Mouse (Mus musculus) splenic B cell, adult 2 months (primary cell): Measurements from ENCODE around the gene Chst4.
A peak's percentile ranks its signal among the peaks of the same experiment; 100 is the strongest.

Experiments
- DNase-seq: peaks from one replicate; pipeline ENCODE4 v3.0.0-alpha.2; 2011; ENCODE audit warnings: low read depth, low spot score
- H3K27me3 ChIP-seq: 2 replicates; pipeline ENCODE4 v1.6.1; 2012; ENCODE audit warnings: mild to moderate bottlenecking, low read length, moderate library complexity, mixed read lengths; ENCODE audit not compliant: control insufficient read depth, poor library complexity, insufficient read depth, severe bottlenecking
- H3K36me3 ChIP-seq: 2 replicates; pipeline ENCODE4 v1.6.1; 2012; ENCODE audit warnings: mild to moderate bottlenecking, low read length, moderate library complexity, mixed read lengths; ENCODE audit not compliant: control insufficient read depth, poor library complexity, insufficient read depth, severe bottlenecking

Gene Chst4

DNA sequence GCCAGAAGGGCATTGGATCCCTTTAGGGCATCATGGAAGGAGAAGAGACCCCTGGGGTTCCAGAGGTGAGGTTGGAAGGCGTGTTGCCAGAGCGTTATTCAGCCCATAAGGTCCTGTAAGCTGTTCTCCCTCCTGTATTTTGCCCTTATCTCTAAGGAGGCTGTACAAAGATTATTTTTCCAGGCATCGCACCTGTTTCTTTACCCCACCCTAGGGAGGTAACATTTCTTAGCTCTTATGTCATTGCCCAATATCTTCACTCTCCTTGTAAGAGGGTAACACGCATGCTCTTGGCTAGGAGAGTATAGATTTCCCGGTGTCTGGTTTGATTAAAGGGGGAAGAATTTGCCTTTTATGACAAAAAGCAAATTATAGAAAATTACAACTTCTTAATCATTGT lies at the start of gene Chst4:
Gene Chst4 (minus strand): TSS at position 82 of the 400 bp plus-strand sequence.
- no peaks in the 10 kb centered on the region for H3K27me3 ChIP-seq
- DNase-seq, result no peak
- no peaks in the 10 kb centered on the region for H3K36me3 ChIP-seq

DNA sequence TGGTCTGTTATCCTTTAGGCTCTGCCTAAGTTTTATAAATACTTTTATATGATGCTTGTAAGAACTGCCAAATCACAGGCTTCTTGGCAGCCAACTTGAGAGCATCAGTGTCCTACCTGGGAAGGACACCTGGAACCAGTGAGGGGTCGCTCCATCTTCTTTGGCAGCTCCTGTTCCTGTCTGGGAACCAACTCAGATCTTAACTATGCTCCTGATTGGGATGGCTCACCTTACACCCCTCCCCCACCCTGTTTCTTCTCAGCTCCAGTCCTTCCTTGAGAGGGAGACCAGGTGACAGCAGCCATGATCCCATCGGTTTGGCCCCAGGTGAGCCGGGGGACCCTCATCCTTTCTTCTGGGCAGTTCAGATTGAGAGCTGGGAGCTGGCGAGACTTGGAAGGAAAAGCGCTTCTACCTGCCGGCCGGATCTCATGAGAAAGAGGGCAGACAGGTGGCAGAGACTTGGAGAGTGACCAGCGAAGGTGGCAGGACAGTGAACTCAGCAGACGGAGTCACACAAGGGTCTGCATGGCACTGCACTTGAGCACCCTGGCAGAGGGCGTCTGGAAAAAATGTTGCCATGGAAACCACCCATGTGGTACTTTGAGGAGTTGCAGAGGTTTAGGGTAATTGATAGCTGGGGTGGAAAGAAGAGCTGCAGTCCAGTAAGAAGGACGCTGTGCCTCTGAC lies 43.0 kb upstream of the Chst4 start:
- Histone ChIP-seq H3K36me3 (no peaks in the 10 kb centered on the region), H3K27me3 (no peaks in the 10 kb centered on the region)
- DNase-seq, result no peak

DNA sequence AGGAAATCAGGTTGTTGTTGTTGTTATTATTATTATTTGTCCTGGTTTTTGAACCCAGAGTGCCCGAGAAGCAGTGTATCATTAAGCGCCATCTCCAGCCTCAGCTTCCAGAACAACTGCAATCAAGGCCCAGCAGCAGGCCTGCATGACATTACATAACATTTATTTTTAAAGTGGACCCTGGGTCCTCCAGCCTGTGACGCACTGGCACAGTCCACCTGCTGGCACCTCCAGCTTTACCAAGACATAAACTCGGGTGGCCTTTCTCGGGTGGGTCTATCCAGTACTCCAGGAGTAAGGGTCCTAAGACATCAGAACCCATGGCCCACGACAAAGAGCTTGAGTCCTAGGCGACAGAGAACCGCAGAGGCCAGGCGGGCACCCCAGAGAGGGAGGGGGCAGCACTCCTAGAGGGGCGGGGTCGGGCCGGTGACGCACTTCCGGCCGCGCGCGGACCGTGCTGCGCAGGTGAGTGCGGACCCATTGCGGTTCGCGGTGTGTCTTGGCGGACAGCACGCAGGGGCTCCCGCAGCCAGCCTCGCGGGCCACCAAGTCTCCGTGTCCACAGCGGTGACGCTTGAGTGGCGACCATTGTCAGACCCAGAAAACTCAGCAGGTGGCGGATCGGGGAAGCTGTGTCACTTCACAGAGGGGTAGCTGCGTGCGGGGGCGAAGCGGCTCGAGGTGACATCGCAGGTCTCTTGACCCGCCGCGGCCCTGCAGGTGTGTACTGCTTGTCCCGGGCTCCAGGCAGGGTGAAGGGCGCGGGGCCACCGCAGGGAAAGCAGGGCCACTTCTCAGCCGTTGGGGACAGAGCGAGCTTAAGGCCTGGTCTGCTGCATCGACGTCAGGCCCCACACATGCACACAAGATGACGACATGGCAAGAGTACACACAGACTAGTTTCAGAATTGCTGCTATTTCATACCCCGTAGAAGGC lies 40.0 kb upstream of the Chst4 start, which contains the start of gene Zfp612:
Gene Zfp612 (plus strand): TSS at position 465 of the 940 bp plus-strand sequence.
- H3K27me3 ChIP-seq, result no peaks in the 10 kb centered on the region
- DNase-seq, result peak; percentile 57
- H3K36me3 ChIP-seq, result no peaks in the 10 kb centered on the region

DNA sequence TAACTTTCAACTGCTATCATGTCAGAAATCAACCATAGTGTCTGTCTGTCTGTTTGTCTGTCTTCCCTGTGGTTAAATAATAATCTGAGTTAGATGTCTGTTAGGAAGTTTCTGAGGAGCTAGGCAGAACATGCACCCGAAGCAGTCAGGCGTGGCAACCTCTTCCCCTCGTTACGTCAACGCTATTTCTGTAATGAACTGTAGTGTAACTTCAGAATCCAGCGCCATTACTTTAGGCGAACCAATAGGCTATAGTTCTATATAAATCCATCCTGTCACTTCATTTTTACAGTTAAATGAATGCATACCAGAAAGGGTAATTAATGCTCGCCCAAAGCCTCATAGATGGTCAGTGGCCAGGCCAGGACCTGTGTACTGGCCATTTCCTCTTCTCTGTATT lies 35.0 kb upstream of the Chst4 start:
- peak; percentile 20 for DNase-seq
- Histone ChIP-seq H3K36me3 (no peaks in the 10 kb centered on the region), H3K27me3 (no peaks in the 10 kb centered on the region)

DNA sequence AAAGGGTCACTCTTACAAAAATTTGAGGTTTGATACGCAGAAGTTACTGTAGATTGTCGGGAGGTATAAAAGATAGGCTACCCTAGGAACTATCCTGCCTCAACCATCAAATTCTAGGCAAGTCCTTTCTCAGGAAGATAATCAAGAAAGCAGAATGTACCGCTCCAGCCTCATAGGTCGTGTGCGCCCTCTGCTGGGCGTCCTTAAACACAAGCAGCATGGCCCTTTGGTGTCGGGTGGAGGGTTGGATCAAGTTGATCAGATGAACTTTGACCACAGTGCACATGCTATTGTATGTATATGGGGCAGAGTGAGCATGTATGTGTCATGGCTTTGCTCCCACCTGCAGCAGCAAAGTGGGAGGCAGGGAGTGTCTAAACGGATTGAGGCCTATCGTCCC lies 32.1 kb upstream of the Chst4 start:
- no peaks in the 10 kb centered on the region; the same call in 1 of the 2 replicates for H3K27me3 ChIP-seq
- H3K36me3 ChIP-seq, result no peaks in the 10 kb centered on the region
- peak; percentile 60 for DNase-seq

DNA sequence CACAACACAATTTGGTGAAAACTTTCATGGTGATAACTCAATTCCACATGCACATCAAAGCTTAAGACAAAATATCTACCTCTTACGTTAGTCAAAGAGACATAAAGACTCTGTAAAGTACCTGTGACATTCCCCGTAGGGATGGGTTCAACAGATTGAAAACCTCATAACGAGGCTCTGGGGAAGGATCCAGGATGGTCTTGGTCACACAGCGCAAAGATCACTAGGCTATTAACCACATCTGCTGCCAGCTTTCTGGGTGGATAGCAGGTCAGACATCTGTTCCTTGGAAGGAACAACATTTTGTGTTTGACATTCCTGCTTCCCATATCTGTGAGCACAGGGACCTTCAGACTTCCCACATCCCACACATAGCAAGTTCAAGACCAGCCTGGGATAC lies 30.2 kb upstream of the Chst4 start:
- DNase-seq, result no peak
- no peaks in the 10 kb centered on the region; the same call in 1 of the 2 replicates for H3K27me3 ChIP-seq
- no peaks in the 10 kb centered on the region for H3K36me3 ChIP-seq

DNA sequence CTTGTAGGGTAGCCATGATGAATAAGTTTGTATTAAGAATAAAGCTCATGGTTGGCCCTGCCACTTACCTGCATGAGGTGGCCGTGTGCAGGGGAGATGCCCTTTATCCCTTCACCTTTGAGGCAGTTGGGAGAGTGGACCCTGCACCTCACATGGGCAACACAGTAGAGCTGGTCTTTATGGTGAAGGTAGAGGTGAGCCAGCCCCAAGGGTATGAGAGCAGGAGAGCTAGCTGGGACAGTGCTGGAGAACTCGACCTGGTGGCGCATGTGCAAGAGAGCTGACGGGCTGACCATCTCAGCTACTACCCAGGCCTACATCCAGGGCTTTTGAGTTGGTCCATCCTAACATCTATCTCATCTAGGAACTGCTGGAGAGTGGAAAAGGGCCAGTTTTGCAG lies 26.1 kb upstream of the Chst4 start:
- Histone ChIP-seq H3K27me3 (no peaks in the 10 kb centered on the region; the same call in 1 of the 2 replicates), H3K36me3 (no peaks in the 10 kb centered on the region)
- no peak for DNase-seq

DNA sequence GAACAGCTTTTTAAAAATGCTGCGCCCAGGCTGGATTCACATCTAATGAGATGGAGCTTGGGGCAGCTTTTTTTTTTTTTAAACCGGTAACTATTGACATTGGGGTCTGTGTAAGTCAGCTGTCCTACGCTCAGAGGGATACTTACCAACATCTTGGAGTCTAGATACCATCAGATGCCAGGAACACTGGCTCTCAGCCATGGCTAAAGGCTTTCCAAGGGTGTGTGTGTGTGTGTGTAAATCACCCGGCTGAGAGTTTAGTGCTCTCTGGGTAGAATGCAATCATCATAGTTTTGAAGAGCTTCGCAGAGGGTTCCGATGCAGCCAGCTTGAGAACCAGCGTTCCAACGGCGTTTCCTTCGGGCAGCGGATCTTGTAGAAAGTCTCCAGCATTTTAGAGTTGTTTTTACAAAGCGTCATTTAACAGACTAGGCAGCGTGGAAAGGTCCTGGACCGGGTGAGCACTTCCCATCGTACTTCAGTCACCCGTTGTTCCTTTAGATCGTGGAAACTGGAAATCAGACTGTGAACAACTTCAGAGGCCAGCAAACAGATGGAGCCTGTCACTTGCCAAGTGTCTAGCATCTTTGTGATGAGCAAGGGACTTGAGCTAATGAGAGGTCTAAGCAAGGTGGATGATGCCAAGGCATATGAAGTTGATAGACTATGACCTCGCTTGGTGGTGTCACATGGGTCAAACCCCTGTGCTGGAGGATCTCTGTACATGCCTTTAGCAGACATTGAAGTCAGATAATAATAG lies 25.2 kb upstream of the Chst4 start:
- H3K27me3 ChIP-seq, result no peaks in the 10 kb centered on the region; the same call in 1 of the 2 replicates
- no peaks in the 10 kb centered on the region for H3K36me3 ChIP-seq
- DNase-seq, result no peak

DNA sequence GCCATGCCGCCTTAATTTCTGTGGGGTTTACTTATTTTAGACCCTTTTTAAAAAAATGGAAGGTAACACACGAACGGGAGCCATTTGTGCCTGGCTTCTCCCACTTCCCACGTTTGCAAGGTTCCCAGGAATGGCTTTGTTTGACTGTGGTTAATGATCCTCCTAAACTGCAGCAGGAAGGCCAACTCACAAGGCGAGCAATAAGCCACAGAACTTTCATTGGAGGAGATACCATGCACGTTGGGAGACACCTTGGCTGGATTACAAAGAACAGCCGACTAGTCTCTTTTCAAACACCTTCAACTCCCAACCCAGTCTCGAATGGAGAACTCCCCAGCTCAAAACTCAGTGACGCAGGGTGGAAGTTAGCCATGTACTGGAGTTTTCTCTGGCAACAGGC lies 24.6 kb upstream of the Chst4 start:
- no peak for DNase-seq
- H3K27me3 ChIP-seq, result no peaks in the 10 kb centered on the region; the same call in 1 of the 2 replicates
- H3K36me3 ChIP-seq, result no peaks in the 10 kb centered on the region

DNA sequence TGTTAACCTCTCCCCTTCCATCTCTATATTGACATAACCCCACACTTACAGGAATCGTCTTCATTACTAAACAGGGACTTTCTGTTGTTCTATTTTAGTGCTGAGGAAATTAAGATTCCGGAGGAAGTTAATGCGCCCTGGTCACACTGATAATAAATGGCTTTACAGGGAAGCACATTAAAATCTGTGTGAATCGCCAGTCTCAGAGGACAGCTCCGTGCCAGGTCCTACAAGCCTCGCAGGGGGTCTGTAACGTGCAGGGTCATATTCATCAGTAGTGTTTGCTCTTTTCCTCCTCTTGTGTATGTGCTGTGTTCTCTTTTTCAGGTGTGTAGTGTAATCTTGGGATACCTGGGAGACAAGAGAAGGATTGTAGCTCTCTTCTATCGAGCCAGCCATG lies 18.7 kb upstream of the Chst4 start:
- H3K27me3 ChIP-seq, result no peaks in the 10 kb centered on the region
- DNase-seq, result no peak
- no peaks in the 10 kb centered on the region for H3K36me3 ChIP-seq

DNA sequence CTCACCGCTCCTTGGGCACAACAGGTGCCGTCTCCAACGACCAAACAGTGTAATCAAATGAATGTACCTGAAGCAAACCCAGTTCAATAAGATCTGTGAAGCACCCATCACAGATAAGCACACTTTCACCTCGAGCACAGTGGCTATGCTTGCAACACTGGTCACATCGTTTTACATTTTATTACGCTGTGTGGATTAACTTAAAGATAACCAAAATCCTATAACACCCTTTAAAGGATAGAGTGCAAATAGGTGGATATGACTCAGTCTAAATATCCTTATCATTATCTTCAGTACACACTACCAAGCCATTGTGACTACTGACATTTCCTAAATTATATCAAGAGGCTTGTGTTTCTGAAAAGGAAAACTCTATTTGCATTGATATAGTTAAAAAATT lies 11.7 kb upstream of the Chst4 start:
- Histone ChIP-seq H3K27me3 (no peaks in the 10 kb centered on the region), H3K36me3 (no peaks in the 10 kb centered on the region)
- no peak for DNase-seq

DNA sequence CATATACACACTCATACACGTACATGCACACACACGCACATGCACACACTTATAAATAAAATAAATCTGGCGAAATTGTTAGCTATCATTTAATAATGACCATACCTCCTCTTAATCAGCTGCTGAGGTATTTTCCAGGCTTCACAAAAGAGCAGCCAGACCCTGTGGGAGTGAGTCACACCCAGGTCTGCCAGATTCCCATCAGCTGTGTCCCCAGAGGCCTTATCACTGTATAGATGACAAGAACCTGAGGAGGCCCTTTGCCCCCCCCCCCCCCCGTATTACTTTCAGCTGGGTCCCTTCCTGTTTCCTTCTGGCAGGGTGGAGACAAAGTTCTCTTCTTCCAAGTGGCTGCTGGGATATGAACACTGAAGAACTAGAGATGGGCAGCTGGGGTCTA lies 969 bp upstream of the Chst4 start:
- H3K36me3 ChIP-seq, result no peaks in the 10 kb centered on the region
- H3K27me3 ChIP-seq, result no peaks in the 10 kb centered on the region
- no peak for DNase-seq

DNA sequence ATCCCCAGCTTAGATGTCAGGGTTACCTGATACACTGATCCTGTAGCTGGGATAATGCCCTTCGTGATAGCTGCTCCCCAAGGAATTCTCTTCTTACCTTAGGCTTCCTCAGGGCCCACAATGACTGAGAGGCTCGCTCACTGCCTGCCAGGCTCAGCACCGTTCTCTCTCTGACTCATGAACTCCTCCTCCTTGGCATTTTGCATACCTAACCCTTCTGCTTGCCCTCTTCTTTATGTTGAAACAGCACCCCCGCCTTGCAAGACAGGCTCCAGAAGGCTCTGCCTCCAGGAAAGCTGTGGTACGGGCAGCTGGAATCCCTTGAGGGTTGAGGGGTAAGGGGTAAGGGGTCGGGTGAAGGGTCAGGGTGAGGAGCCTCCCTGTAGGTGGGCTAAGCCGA lies 324 bp downstream of the Chst4 start:
- H3K27me3 ChIP-seq, result no peaks in the 10 kb centered on the region
- H3K36me3 ChIP-seq, result no peaks in the 10 kb centered on the region
- no peak for DNase-seq

DNA sequence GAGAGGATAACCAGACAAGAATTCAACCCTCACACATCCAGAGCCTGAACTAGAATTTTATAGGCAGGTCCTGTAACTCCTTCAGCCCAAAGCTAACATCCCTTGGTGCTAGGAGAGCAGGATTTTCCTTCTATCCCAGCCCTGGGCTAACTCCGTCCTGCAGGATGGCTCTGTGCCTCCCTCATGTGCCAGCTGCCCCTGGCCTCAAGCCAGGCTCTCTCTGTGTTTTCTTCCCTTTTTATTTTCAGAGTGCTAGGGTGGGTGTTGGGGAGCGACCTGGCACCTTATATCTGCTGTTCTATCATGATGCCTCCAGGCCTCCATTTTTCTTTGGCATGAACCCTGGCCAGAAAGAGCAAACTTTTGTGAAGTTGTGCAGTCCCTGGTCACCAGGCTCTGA lies 3.4 kb downstream of the Chst4 start:
- H3K36me3 ChIP-seq, result no peaks in the 10 kb centered on the region
- no peak for DNase-seq
- H3K27me3 ChIP-seq, result no peaks in the 10 kb centered on the region

DNA sequence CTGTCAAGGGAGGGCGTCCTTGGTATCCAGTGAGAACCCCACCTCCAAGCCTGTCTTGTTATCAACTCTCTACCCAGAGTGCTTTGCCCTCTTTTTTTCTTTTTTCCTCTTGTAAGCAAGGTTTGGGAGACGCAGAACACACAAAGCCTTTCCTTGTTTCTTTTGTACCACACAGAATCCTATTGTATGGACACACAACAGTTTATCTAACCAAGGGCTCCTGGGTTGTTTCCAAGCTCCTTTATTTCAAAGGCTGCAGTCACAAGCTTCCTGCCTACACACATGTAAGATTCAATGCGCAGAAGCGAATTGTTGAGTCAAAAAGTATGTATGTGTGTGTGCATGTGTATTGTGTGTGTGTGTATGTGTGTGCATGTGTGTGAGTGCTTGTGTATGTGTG lies 5.2 kb downstream of the Chst4 start:
- no peaks in the 10 kb centered on the region for H3K36me3 ChIP-seq
- no peaks in the 10 kb centered on the region for H3K27me3 ChIP-seq
- DNase-seq, result no peak
